Mouse (Mus musculus) heart, postnatal 0 days (tissue): ENCODE results near the gene Mthfd2l. TPM values are rescaled to one million over a fixed set of nuclear protein-coding genes. Genes with fewer than 3 reads are reported as not detected.

ENCODE experiments used
- ATAC-seq: fragments of 200-750 bp; cut with Nextera tagmentation; 2 replicates; pipeline ENCODE4 v1.8.0; 2017; ENCODE audit warnings: low read depth, moderate number of reproducible peaks, moderate library complexity; ENCODE audit not compliant: insufficient read depth
- DNase-seq: peaks from one replicate; pipeline ENCODE4 v3.0.0-alpha.2; 2016; ENCODE audit warnings: low spot score
- H3K27ac ChIP-seq: fragments of 300-500 bp; sonication (generic); 2 replicates; pipeline ENCODE4 v1.5.1; 2014; ENCODE audit warnings: low read depth, mild to moderate bottlenecking
- H3K27me3 ChIP-seq: fragments of 300-500 bp; sonication (generic); 2 replicates; pipeline ENCODE4 v1.6.1; 2014; ENCODE audit warnings: low read length, mixed read lengths; ENCODE audit not compliant: control insufficient read depth, insufficient read depth
- H3K36me3 ChIP-seq: fragments of 300-500 bp; sonication (generic); replicated peaks from 2 replicates; pipeline ENCODE4 v1.6.1; 2014; ENCODE audit warnings: low read length, mixed read lengths; ENCODE audit not compliant: control insufficient read depth, insufficient read depth
- H3K4me1 ChIP-seq: fragments of 300-500 bp; sonication (generic); 2 replicates; pipeline ENCODE4 v1.6.1; 2014; ENCODE audit warnings: antibody characterized with exemption; ENCODE audit not compliant: control insufficient read depth, insufficient read depth
- H3K4me2 ChIP-seq: fragments of 300-500 bp; sonication (generic); 2 replicates; pipeline ENCODE4 v1.6.1; 2014; ENCODE audit warnings: low read depth, mild to moderate bottlenecking, low read length, moderate library complexity
- H3K4me3 ChIP-seq: fragments of 300-500 bp; sonication (generic); 2 replicates; pipeline ENCODE4 v1.5.1; 2014; ENCODE audit warnings: low read depth, low read length
- H3K9ac ChIP-seq: fragments of 300-500 bp; sonication (generic); replicated peaks from 2 replicates; pipeline ENCODE4 v1.6.1; 2014; ENCODE audit warnings: low read depth, low read length, mixed read lengths
- H3K9me3 ChIP-seq: fragments of 300-500 bp; sonication (generic); replicated peaks from 2 replicates; pipeline ENCODE4 v1.6.1; 2016; ENCODE audit warnings: low read length; ENCODE audit not compliant: control insufficient read depth
- CTCF ChIP-seq: IDR thresholded peaks from 2 replicates; pipeline ENCODE4 v1.5.1; 2016; ENCODE audit warnings: antibody characterized with exemption, control low read depth, low read depth
- EP300 ChIP-seq: IDR thresholded peaks from 2 replicates; pipeline ENCODE4 v1.6.1; 2016; ENCODE audit warnings: antibody characterized with exemption, low read depth
- WGBS: fragments of 180-500 bp; shearing (Covaris S2); extraction: QIAGEN DNeasy Blood & Tissue Kit; methylation state at CpG from one replicate; pipeline ENCODE4 v1.1.7; 2014; 5-methylcytosine and 5-hydroxymethylcytosine counted together
- polyA plus RNA-seq: library from polyadenylated mRNA; unstranded; fragments of >200 nt; fragmentation: Nextera tagmentation; extraction: Ambion mirVana; gene quantifications from 2 replicates; pipeline ENCODE4 v1.2.1, GENCODE M21; 2015
- total RNA-seq: library from RNA; depleted of rRNA; stranded (reverse); fragments of >200 nt; gene quantifications from 2 replicates; pipeline ENCODE4 v1.2.3, GENCODE M21; 2014; ENCODE audit warnings: low replicate concordance

The Mthfd2l gene
- total and polyA plus RNA-seq, 2 experiments from 2014 or later, result 29.2 to 88.5 TPM

DNA sequence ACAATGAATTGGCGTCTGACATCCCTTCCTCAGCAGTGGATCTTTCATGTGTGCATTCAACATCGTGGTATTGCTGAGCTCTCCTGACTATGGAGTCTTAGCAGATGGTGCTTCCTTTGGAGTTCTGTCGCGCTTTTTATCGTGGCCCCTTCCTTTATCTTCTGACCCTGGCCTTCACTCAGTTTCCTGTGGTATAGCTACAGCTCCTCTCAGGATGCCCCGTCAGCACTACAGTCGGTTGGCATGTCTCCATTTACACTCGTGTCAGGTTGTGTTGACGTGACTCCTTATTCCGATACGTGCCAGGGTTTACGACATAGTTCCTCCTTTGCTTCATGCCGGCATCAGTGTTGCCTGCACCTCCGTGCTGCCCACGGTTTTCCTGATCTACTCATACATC lies 18.6 kb downstream of the Mthfd2l start:
- Histone ChIP-seq H3K27me3 (no peaks in the 10 kb centered on the region), H3K9ac (no peak overlapping the region), H3K27ac (no peak overlapping the region), H3K4me1 (no peaks in the 10 kb centered on the region), H3K9me3 (no peaks in the 10 kb centered on the region), H3K4me3 (no peak overlapping the region), H3K4me2 (no peak overlapping the region), H3K36me3 (no peaks in the 10 kb centered on the region)
- DNase-seq (peak; percentile 17), ATAC-seq (no peak)
- WGBS, result 52% methylated on average over 15 of the region's 15 CpGs
- TF ChIP-seq EP300 (no peak), CTCF (no peak)

DNA sequence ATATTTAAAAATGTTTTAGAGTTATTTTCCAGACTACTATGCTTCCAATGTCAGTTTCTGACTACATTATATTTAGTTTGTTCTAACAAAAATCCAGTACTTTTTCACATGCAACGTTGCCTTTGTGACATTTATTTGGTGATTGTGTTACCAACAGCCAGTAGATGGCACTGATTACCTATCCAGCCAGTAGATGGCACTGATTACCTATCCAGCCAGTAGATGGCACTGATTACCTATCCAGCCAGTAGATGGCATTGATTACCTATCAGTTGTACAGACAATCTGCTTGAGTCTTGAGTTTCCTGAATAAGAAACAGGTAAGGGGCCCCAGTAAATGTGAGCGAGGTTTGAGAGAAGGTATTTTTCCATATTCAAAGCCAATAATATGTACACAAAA lies 20.6 kb downstream of the Mthfd2l start:
- no peak overlapping the region for H3K9ac ChIP-seq
- DNase-seq (no peak), ATAC-seq (no peak)
- no peak overlapping the region for H3K4me3 ChIP-seq
- no peak for TF ChIP-seq EP300
- TF ChIP-seq CTCF, result peak; percentile 54
- 42% methylated on average over 2 of the region's 2 CpGs for WGBS
- H3K27me3 ChIP-seq, result no peaks in the 10 kb centered on the region
- H3K4me2 ChIP-seq, result no peak overlapping the region
- no peaks in the 10 kb centered on the region for H3K36me3 ChIP-seq
- H3K9me3 ChIP-seq, result no peaks in the 10 kb centered on the region
- H3K27ac ChIP-seq, result no peak overlapping the region
- no peaks in the 10 kb centered on the region for H3K4me1 ChIP-seq

DNA sequence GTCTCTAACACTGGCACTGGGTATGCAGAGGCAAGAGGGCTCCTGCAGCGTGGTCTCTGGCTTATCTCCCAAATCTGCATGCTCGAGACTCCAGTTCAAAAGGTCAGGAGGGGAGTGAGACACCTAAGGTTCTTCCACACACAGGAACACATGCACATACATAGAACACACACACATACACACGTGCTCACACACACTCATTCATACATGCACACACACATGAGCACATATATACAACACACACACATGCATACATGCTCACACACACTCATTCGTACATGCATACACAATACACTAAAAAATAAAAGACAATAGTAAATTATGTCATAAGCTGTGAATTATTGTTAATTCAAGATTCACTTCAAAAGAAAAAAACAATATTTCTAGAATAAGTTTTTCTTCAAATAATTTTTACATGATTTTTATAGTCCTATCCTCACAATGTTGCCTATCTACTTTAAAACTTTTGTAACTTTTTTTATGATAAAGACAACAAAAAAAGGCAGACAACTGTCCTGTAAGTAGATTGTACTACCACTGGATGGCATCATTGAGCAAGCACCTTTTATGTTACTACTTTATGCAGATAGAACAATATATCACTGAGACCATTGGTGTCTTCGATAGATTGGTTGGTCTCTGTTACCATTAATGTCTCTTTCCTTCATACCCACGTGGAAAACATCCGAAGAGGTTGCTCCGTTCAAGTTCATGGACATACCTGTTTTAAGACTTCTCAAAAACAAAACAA lies 22.0 kb downstream of the Mthfd2l start:
- no peak for DNase-seq
- no peak overlapping the region for H3K4me2 ChIP-seq
- no peak for ATAC-seq
- no peaks in the 10 kb centered on the region for H3K27me3 ChIP-seq
- H3K27ac ChIP-seq, result no peak overlapping the region
- H3K4me1 ChIP-seq, result no peaks in the 10 kb centered on the region
- H3K4me3 ChIP-seq, result no peak overlapping the region
- WGBS, result 72% methylated on average over 8 of the region's 8 CpGs
- no peaks in the 10 kb centered on the region for H3K9me3 ChIP-seq
- no peaks in the 10 kb centered on the region for H3K36me3 ChIP-seq
- no peak overlapping the region for H3K9ac ChIP-seq
- peak; percentile 48 for TF ChIP-seq CTCF
- no peak for TF ChIP-seq EP300

DNA sequence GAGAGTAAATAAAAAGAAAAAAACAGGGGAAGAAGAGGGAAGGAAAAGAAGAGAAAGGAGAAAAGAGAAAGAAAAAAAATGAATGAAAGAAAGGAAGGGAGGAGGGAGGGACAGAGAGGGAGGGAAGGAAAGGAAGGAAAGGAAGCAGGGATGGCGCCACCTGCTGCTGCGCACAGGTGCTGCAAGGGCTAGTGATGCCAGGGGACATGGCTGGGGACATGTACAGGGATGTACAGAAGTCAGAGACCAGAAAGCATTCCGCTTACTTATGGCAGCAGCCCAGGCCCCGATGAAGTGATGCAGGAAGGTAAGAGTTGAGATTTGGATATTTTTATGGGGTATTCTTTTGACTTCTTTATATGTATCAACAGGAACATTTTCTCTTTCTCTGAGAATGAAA lies 33.4 kb downstream of the Mthfd2l start:
- H3K9ac ChIP-seq, result no peak overlapping the region
- H3K27ac ChIP-seq, result no peak overlapping the region
- DNase-seq, result no peak
- no peak for ATAC-seq
- H3K36me3 ChIP-seq, result no peaks in the 10 kb centered on the region
- H3K4me1 ChIP-seq, result no peaks in the 10 kb centered on the region
- no peaks in the 10 kb centered on the region for H3K27me3 ChIP-seq
- TF ChIP-seq EP300 (no peak), CTCF (peak; percentile 38)
- no peaks in the 10 kb centered on the region for H3K9me3 ChIP-seq
- no peak overlapping the region for H3K4me2 ChIP-seq
- no peak overlapping the region for H3K4me3 ChIP-seq
- WGBS, result 68% methylated on average over 4 of the region's 4 CpGs

DNA sequence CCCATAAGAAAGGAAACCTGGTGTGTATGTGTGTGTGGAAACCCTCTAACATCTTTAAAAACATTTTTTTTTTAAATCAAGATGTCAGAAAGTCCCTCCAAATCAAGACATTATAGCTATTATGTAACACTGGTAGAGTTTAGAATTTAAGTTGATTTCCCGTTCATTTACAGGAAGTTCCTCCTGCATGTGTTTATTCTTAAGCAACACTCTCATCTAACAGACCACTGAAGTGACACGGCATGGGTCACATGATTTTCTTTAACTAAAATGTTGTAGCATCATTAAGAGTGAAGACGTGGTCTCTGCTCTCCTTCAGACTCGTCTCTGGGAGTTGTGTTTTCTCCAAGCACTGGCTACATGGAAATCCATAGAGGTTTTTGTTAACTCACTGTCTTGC lies 33.8 kb downstream of the Mthfd2l start:
- WGBS, result 81% methylated on average over 4 of the region's 4 CpGs
- no peak for DNase-seq

DNA sequence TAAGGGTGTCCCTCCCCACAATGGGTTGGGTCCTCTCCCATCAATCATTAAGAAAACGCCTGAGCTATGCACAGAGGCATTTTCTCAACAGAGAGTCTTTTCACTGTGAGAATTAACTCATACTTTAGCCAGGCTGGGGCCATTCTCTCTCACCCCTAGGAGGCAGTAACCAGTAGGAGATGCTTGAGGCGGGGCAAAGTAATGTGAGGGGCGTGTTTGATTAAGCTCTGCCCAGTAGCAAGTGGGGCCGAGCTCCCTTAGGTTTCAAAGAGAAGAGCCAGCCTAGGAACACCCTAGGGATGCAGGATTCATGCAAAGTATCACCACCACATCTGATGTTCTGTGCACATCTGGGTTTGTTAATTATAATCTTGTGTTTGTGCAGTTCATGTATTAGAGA lies 34.5 kb downstream of the Mthfd2l start:
- no peak overlapping the region for H3K27ac ChIP-seq
- TF ChIP-seq CTCF, result no peak
- TF ChIP-seq EP300, result no peak
- no peaks in the 10 kb centered on the region for H3K4me1 ChIP-seq
- H3K4me2 ChIP-seq, result no peak overlapping the region
- 54% methylated on average over 4 of the region's 4 CpGs for WGBS
- no peaks in the 10 kb centered on the region for H3K27me3 ChIP-seq
- H3K36me3 ChIP-seq, result no peaks in the 10 kb centered on the region
- DNase-seq (no peak), ATAC-seq (no peak)
- H3K9me3 ChIP-seq, result 0 out of 2 replicates have a peak, but pooled peaks cover 2% of the 10 kb centered on the region
- H3K9ac ChIP-seq, result no peak overlapping the region
- no peak overlapping the region for H3K4me3 ChIP-seq

More for the DNA sequence above, 33.8 kb downstream of the Mthfd2l start:
- H3K27ac ChIP-seq, result no peak overlapping the region
- TF ChIP-seq CTCF, result no peak
- TF ChIP-seq EP300, result no peak
- H3K36me3 ChIP-seq, result no peaks in the 10 kb centered on the region
- H3K9me3 ChIP-seq, result no peaks in the 10 kb centered on the region
- H3K4me2 ChIP-seq, result no peak overlapping the region
- no peak overlapping the region for H3K9ac ChIP-seq
- no peak for ATAC-seq
- H3K4me3 ChIP-seq, result no peak overlapping the region
- H3K4me1 ChIP-seq, result no peaks in the 10 kb centered on the region
- no peaks in the 10 kb centered on the region for H3K27me3 ChIP-seq
